Mouse (Mus musculus) bone marrow, adult 2 months (tissue): ENCODE measurements around the gene Rnase2b.

Experiments
- CTCF ChIP-seq: fragments of 200-500 bp; IDR thresholded peaks from 2 replicates; pipeline ENCODE4 v1.5.1; 2011; ENCODE audit warnings: low read length, control low read depth; ENCODE audit not compliant: control insufficient read depth, insufficient read depth
- POLR2A ChIP-seq: fragments of 200-500 bp; IDR thresholded peaks from 2 replicates; pipeline ENCODE4 v1.6.1; 2011; ENCODE audit warnings: low read depth, mild to moderate bottlenecking, control low read depth, low read length, borderline replicate concordance; ENCODE audit not compliant: control insufficient read depth

GRCm38 (mm10) chr14:51152249-51152870 lies 9.7 kb upstream of the Rnase2b start:
- TF ChIP-seq CTCF (no peak), POLR2A (no peak)
